Mouse (Mus musculus): Measurements from ENCODE around the gene Rps3a1. TPM values are rescaled to one million over a fixed set of nuclear protein-coding genes. Genes with fewer than 3 reads are reported as not detected.

The Rps3a1 gene
- 10.1 and 89.0 TPM in 2 replicates for polyA plus RNA-seq (2012; ENCODE audit: low replicate concordance)

GRCm38 (mm10) chr3:86142263-86142933, at the start of gene Rps3a1:
TSS of gene Rps3a1 (minus strand) at chr3:86142702.

Other genes starting within 250 kb of the Rps3a1 start
- gene Sh3d19, start 171.6 kb downstream of the Rps3a1 start, polyA plus RNA-seq (2012; ENCODE audit: low replicate concordance) = 2.2 and 2.6 TPM in 2 replicates
- gene Prss48, start 140.2 kb downstream of the Rps3a1 start, polyA plus RNA-seq (2012; ENCODE audit: low replicate concordance) = not detected in 2 replicates
- gene Lrba, start 82.0 kb upstream of the Rps3a1 start, polyA plus RNA-seq (2012; ENCODE audit: low replicate concordance) = 4.4 and 19.1 TPM in 2 replicates

Measured in leukemia stem cell, adult 10-12 weeks (primary cell).